Mouse (Mus musculus): ENCODE measurements around the gene Gm20388. TPM values are rescaled to one million over a fixed set of nuclear protein-coding genes. Genes with fewer than 3 reads are reported as not detected.

Gene Gm20388
- total RNA-seq, 2 experiments from 2014 or later: 6.8 to 7.8 TPM

- no peak for DNase-seq
- intact Hi-C loops (cut with DNase I): no loop called here
Measured at GRCm38 (mm10) chr8:122711480-122711879, 2800.8 kb downstream of the Gm20388 start.

DNA sequence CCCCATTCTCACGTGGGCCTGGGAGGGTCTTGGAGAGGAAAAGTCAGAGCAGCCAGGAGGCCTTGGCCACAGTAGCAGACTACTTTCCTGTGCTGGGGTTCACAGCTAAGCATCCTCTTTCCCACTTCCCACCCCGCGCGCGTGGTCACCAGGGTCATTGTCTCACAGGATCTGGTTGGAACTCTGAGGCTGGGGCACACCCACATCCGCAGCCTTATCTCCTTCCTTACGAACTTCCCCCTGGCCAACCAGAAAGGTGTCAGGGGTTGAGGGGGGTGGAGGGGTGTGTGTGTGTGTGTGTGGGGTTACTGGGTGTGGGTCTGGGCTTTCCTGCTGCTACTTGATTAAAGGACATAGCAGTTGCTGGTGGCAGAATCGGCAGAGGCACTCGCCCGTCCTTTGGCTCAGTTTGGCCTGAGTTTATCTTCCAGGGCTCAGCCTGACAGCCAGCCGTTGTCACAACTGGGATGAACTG lies 2801.3 kb downstream of the Gm20388 start:
- intact Hi-C loops (cut with DNase I): no loop called here
- peak in 1 of 2 experiments; percentile 19 for DNase-seq

- intact Hi-C loops (cut with DNase I): no loop called here
- DNase-seq: no peak
Measured at GRCm38 (mm10) chr8:122712411-122713156, 2801.9 kb downstream of the Gm20388 start.

GRCm38 (mm10) chr8:122713157-122713518 lies 2802.5 kb downstream of the Gm20388 start:
- intact Hi-C loops (cut with DNase I): no loop called here
- DNase-seq: no peak

DNA sequence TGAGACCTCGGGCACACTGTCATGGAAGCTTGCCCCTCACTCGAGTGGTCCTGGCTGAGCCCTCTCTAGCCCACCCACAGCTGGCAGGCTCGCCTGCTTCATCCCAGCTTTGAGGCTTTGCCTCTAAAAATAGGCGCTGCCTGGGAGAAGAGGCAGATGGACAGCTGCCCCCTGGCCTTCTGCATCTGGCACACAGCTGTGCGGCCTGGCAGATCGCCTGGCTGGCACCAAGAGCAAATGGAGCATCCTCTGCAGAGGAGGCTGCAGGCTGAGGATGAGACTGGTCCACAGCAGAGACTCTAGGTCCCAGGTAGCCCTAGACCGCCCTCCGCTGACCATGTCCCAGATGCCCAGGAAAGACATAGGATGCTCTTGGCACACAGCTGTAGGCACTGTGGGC lies 2805.9 kb downstream of the Gm20388 start:
- intact Hi-C loops (cut with DNase I): no loop called here
- no peak for DNase-seq

GRCm38 (mm10) chr8:122717869-122718509 lies 2807.3 kb downstream of the Gm20388 start:
- no peak for DNase-seq
- intact Hi-C loops (cut with DNase I): no loop called here

- intact Hi-C loops (cut with DNase I): no loop called here
- no peak for DNase-seq
Measured at GRCm38 (mm10) chr8:122718711-122719499, 2808.3 kb downstream of the Gm20388 start.

GRCm38 (mm10) chr8:122719500-122720065 lies 2808.9 kb downstream of the Gm20388 start:
- intact Hi-C loops (cut with DNase I): no loop called here
- DNase-seq: no peak

GRCm38 (mm10) chr8:122720070-122720729 lies 2809.6 kb downstream of the Gm20388 start:
- no peak for DNase-seq
- intact Hi-C loops (cut with DNase I): no loop called here

DNA sequence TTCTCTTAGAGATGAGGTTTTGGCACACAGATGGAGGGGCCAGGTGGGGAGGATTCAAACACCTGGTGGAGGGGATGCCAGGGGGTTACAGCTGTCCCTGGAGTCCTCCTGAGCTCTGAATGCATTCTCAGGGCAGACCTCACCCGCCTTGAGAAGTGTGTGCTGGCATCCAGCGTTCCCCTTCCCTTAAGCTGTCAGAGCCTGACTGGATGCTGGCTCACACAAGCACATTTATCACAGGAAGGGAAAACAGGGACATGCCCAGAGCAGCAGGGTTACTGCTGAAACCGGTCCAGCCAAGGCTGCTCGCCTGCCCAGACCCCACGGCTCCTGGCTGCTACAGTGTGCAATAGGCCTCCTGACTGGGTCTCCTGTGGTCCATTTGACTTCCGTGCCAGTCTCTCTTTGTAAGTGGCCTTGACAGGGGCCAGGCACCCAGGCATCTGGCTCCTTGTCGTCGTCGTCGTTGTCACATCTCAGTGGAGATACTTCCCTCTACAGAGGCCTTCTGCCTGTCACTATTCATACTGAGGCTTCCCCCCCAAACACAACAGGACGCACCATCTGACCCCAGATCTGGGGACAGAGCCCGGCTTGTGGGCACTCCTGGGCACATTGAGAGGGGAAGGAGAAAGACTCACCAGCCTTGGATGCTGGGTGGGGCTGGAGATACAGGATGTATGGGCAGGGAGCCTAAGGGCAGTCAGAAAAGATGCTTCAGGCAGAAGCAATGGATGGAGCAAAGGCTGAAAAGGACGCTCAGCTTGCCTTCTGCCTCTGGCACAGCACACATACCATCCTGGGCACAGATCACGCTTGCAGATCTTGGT lies 2810.4 kb downstream of the Gm20388 start:
- DNase-seq: no peak
- intact Hi-C loops (cut with DNase I): no loop called here

GRCm38 (mm10) chr8:122725187-122725586 lies 2814.5 kb downstream of the Gm20388 start:
- DNase-seq: no peak
- intact Hi-C loops (cut with DNase I): no loop called here

DNA sequence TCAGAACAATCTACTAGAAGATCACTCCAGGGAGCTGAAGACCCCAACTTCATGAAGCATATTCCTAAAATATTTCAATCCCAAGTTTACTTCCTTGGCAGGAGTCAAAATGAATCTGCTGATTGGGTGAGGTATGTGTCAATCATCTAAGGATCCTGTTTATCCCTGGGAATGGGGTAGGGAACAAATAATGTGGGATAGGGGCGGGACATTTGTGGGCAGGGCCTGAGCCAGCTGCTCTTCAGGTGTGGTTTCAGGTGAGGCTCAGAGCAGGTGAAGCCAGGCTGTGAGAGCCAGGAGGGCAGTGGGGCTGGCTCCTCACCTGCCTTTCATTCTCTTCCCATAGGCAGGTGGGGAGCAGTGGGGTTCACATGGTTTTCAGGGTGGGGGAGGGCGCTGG lies 2816.1 kb downstream of the Gm20388 start:
- intact Hi-C loops (cut with DNase I): no loop called here
- no peak for DNase-seq

DNA sequence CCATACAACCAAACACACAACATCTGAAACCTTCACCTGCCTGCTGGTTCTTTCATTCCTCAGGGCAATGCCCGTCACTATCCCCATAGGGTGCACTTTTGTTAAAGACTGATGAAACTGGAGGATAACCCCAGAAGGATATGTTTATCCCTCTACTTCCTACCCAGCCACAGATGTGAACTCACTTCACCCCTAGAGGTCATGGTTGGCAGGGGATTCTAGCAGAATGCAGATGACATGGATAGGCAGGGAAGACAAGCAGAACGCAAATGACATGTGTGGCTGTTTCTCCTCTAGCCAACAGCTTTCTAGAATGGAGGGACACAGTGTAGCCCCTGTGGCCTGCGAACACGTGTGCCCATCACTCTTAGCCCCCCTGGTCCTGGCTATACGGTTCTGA lies 2816.8 kb downstream of the Gm20388 start:
- intact Hi-C loops (cut with DNase I): no loop called here
- no peak for DNase-seq

GRCm38 (mm10) chr8:122728630-122729029 lies 2818.0 kb downstream of the Gm20388 start:
- DNase-seq: no peak
- intact Hi-C loops (cut with DNase I): loop anchor here (1.0 kb wide), 1 partner anchor 77 kb away; no protein-coding TSS in a partner anchor

- no peak for DNase-seq
- intact Hi-C loops (cut with DNase I): no loop called here
Measured at GRCm38 (mm10) chr8:122735110-122735509, 2824.5 kb downstream of the Gm20388 start.

DNA sequence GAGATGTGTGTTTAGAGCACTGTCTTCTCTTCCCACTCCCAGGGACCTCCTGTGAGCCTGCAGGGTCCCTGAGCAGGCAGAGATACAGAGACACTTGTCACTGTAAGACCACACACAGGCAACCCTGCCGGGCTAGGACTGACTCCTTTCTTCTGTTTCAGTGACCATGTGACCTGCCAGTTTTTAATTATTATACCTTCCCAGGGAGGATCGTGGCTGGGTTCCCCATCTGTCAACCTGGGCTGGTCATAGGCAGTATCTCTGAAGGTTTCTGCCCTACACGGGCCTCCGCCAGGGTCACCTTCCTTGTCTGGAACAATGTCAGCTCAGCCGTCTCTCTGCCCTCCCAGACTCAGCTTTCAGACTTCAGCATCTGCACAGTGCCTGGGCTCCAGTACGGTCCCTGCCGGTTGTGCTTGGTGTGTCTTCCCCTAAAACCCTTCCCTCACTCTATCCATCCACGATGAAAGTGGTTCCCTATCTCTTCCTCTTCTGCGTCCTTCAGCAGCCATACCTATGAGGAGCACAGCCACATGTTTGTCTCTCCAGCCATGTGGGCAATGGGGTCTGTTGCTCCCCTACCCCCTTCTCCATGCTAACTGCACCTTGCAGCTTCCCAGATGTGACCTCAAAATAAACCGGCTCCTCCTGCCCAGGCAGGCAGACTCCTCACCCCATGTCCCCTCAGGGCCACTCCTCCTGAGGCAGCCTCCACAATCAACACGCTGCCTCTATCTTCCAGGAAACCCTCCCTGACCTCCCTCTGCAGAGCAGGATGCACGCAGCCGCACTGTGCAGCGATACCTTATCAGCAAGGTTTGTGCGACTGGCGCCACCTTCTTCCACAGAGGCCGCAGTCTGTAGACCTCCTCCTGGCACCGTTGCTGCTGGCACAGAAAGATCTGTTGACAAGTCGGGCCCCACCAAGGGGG lies 2825.2 kb downstream of the Gm20388 start:
- DNase-seq: no peak
- intact Hi-C loops (cut with DNase I): no loop called here

- intact Hi-C loops (cut with DNase I): no loop called here
- DNase-seq: no peak
Measured at GRCm38 (mm10) chr8:122736623-122737022, 2826.0 kb downstream of the Gm20388 start.

DNA sequence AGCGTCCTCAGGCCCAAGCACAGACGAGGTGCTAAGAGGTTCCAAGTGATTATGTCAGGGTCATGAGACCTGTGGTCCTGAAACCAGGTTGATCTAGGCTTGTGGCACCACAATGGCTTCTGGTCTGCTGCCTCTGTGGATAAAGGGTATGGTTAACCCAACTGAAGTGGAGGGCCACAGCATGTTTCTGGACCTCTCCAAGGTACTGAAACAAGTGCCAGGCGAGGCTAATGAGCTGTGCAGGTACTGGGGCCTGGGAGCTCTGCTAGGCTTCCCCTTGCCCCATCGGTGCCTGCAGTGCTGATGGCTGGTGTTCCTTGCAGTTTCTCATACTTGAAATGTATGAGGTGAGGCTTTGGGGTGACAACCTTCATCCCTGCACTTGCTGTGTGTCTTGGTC lies 2826.4 kb downstream of the Gm20388 start:
- no peak for DNase-seq
- intact Hi-C loops (cut with DNase I): no loop called here
